Mouse (Mus musculus): Measurements from ENCODE around the gene Trp53tg5. TPM values are rescaled to one million over a fixed set of nuclear protein-coding genes. Genes with fewer than 3 reads are reported as not detected.

The Trp53tg5 gene
- total RNA-seq, 2 experiments from 2014 or later, result not detected

Other genes with a start within 250 kb of the Trp53tg5 start
- gene Svs2, start 235.3 kb downstream of the Trp53tg5 start, total RNA-seq (2015; ENCODE audit: low replicate concordance), result not detected in 2 replicates
- gene Svs2, start 235.3 kb downstream of the Trp53tg5 start, total RNA-seq (2017; ENCODE audit: low replicate concordance), result not detected in 2 replicates
- gene Svs3b, start 217.1 kb downstream of the Trp53tg5 start, total RNA-seq (2015; ENCODE audit: low replicate concordance), result not detected in 2 replicates
- not detected in 2 replicates for gene Svs3b, start 217.1 kb downstream of the Trp53tg5 start, total RNA-seq (2017; ENCODE audit: low replicate concordance)
- gene Svs4, start 195.3 kb downstream of the Trp53tg5 start, total RNA-seq (2015; ENCODE audit: low replicate concordance), result not detected in 2 replicates
- not detected in 2 replicates for gene Svs4, start 195.3 kb downstream of the Trp53tg5 start, total RNA-seq (2017; ENCODE audit: low replicate concordance)
- not detected in 2 replicates for gene Svs3a, start 184.5 kb downstream of the Trp53tg5 start, total RNA-seq (2015; ENCODE audit: low replicate concordance)
- gene Svs3a, start 184.5 kb downstream of the Trp53tg5 start, total RNA-seq (2017; ENCODE audit: low replicate concordance), result not detected in 2 replicates
- not detected in 2 replicates for gene Svs6, start 157.0 kb downstream of the Trp53tg5 start, total RNA-seq (2015; ENCODE audit: low replicate concordance)
- gene Svs6, start 157.0 kb downstream of the Trp53tg5 start, total RNA-seq (2017; ENCODE audit: low replicate concordance), result not detected in 2 replicates
- gene Svs5, start 141.0 kb downstream of the Trp53tg5 start, total RNA-seq (2015; ENCODE audit: low replicate concordance), result not detected in 2 replicates
- not detected in 2 replicates for gene Svs5, start 141.0 kb downstream of the Trp53tg5 start, total RNA-seq (2017; ENCODE audit: low replicate concordance)
- gene Slpi, start 84.6 kb downstream of the Trp53tg5 start, total RNA-seq (2015; ENCODE audit: low replicate concordance), result 78.0 and 99.7 TPM in 2 replicates
- 6.9 and 12.7 TPM in 2 replicates for gene Slpi, start 84.6 kb downstream of the Trp53tg5 start, total RNA-seq (2017; ENCODE audit: low replicate concordance)
- not detected in 2 replicates for gene Rbpjl, start 70.6 kb downstream of the Trp53tg5 start, total RNA-seq (2015; ENCODE audit: low replicate concordance)
- not detected in 2 replicates for gene Rbpjl, start 70.6 kb downstream of the Trp53tg5 start, total RNA-seq (2017; ENCODE audit: low replicate concordance)
- not detected in 2 replicates for gene Matn4, start 68.6 kb downstream of the Trp53tg5 start, total RNA-seq (2015; ENCODE audit: low replicate concordance)
- gene Matn4, start 68.6 kb downstream of the Trp53tg5 start, total RNA-seq (2017; ENCODE audit: low replicate concordance), result not detected in 2 replicates
- 0.38 and 0.42 TPM in 2 replicates for gene Sdc4, start 29.8 kb downstream of the Trp53tg5 start, total RNA-seq (2015; ENCODE audit: low replicate concordance)
- gene Sdc4, start 29.8 kb downstream of the Trp53tg5 start, total RNA-seq (2017; ENCODE audit: low replicate concordance), result 0.09 and 0.98 TPM in 2 replicates
- gene Sys1, start 16.8 kb downstream of the Trp53tg5 start, total RNA-seq (2015; ENCODE audit: low replicate concordance), result 7.1 and 9.8 TPM in 2 replicates
- 3.7 and 17.0 TPM in 2 replicates for gene Sys1, start 16.8 kb downstream of the Trp53tg5 start, total RNA-seq (2017; ENCODE audit: low replicate concordance)
- gene Gm20458, start 12.8 kb downstream of the Trp53tg5 start, total RNA-seq (2015; ENCODE audit: low replicate concordance), result not detected in 2 replicates
- gene Gm20458, start 12.8 kb downstream of the Trp53tg5 start, total RNA-seq (2017; ENCODE audit: low replicate concordance), result not detected in 2 replicates
- 2.1 TPM in 1 of 2 replicates, not detected in the other for gene Dbndd2, start 12.4 kb upstream of the Trp53tg5 start, total RNA-seq (2015; ENCODE audit: low replicate concordance)
- gene Dbndd2, start 12.4 kb upstream of the Trp53tg5 start, total RNA-seq (2017; ENCODE audit: low replicate concordance), result 0.84 and 3.9 TPM in 2 replicates
- gene Pigt, start 23.8 kb upstream of the Trp53tg5 start, total RNA-seq (2015; ENCODE audit: low replicate concordance), result 13.6 and 17.1 TPM in 2 replicates
- gene Pigt, start 23.8 kb upstream of the Trp53tg5 start, total RNA-seq (2017; ENCODE audit: low replicate concordance), result 7.0 and 8.6 TPM in 2 replicates
- gene Wfdc2, start 88.7 kb upstream of the Trp53tg5 start, total RNA-seq (2015; ENCODE audit: low replicate concordance), result not detected in 2 replicates
- gene Wfdc2, start 88.7 kb upstream of the Trp53tg5 start, total RNA-seq (2017; ENCODE audit: low replicate concordance), result not detected in 2 replicates
- not detected in 2 replicates for gene Spint3, start 99.7 kb upstream of the Trp53tg5 start, total RNA-seq (2015; ENCODE audit: low replicate concordance)
- gene Spint3, start 99.7 kb upstream of the Trp53tg5 start, total RNA-seq (2017; ENCODE audit: low replicate concordance), result not detected in 2 replicates
- gene Wfdc6a, start 111.7 kb upstream of the Trp53tg5 start, total RNA-seq (2015; ENCODE audit: low replicate concordance), result not detected in 2 replicates
- gene Wfdc6a, start 111.7 kb upstream of the Trp53tg5 start, total RNA-seq (2017; ENCODE audit: low replicate concordance), result not detected in 2 replicates
- not detected in 2 replicates for gene Eppin, start 119.9 kb upstream of the Trp53tg5 start, total RNA-seq (2015; ENCODE audit: low replicate concordance)
- not detected in 2 replicates for gene Eppin, start 119.9 kb upstream of the Trp53tg5 start, total RNA-seq (2017; ENCODE audit: low replicate concordance)
- not detected in 2 replicates for gene Wfdc6b, start 139.8 kb upstream of the Trp53tg5 start, total RNA-seq (2015; ENCODE audit: low replicate concordance)
- gene Wfdc6b, start 139.8 kb upstream of the Trp53tg5 start, total RNA-seq (2017; ENCODE audit: low replicate concordance), result not detected in 2 replicates
- not detected in 2 replicates for gene Wfdc8, start 139.9 kb upstream of the Trp53tg5 start, total RNA-seq (2015; ENCODE audit: low replicate concordance)
- not detected in 2 replicates for gene Wfdc8, start 139.9 kb upstream of the Trp53tg5 start, total RNA-seq (2017; ENCODE audit: low replicate concordance)
- gene Wfdc16, start 165.1 kb upstream of the Trp53tg5 start, total RNA-seq (2015; ENCODE audit: low replicate concordance), result not detected in 2 replicates
- not detected in 2 replicates for gene Wfdc16, start 165.1 kb upstream of the Trp53tg5 start, total RNA-seq (2017; ENCODE audit: low replicate concordance)
- gene Wfdc10, start 182.3 kb upstream of the Trp53tg5 start, total RNA-seq (2015; ENCODE audit: low replicate concordance), result not detected in 2 replicates
- gene Wfdc10, start 182.3 kb upstream of the Trp53tg5 start, total RNA-seq (2017; ENCODE audit: low replicate concordance), result not detected in 2 replicates
- not detected in 2 replicates for gene Wfdc9, start 182.9 kb upstream of the Trp53tg5 start, total RNA-seq (2015; ENCODE audit: low replicate concordance)
- gene Wfdc9, start 182.9 kb upstream of the Trp53tg5 start, total RNA-seq (2017; ENCODE audit: low replicate concordance), result not detected in 2 replicates
- not detected in 2 replicates for gene Wfdc11, start 200.4 kb upstream of the Trp53tg5 start, total RNA-seq (2015; ENCODE audit: low replicate concordance)
- 0.77 TPM in 1 of 2 replicates, not detected in the other for gene Wfdc11, start 200.4 kb upstream of the Trp53tg5 start, total RNA-seq (2017; ENCODE audit: low replicate concordance)
- gene Wfdc13, start 211.4 kb upstream of the Trp53tg5 start, total RNA-seq (2015; ENCODE audit: low replicate concordance), result not detected in 2 replicates
- not detected in 2 replicates for gene Wfdc13, start 211.4 kb upstream of the Trp53tg5 start, total RNA-seq (2017; ENCODE audit: low replicate concordance)
- gene Spint4, start 224.8 kb upstream of the Trp53tg5 start, total RNA-seq (2015; ENCODE audit: low replicate concordance), result not detected in 2 replicates
- not detected in 2 replicates for gene Spint4, start 224.8 kb upstream of the Trp53tg5 start, total RNA-seq (2017; ENCODE audit: low replicate concordance)
- gene Spint5, start 241.6 kb upstream of the Trp53tg5 start, total RNA-seq (2015; ENCODE audit: low replicate concordance), result not detected in 2 replicates
- not detected in 2 replicates for gene Spint5, start 241.6 kb upstream of the Trp53tg5 start, total RNA-seq (2017; ENCODE audit: low replicate concordance)

Data from erythroblast, adult 5-6 weeks (primary cell).